Mouse (Mus musculus): ENCODE data around the gene Vip. TPM values are rescaled to one million over a fixed set of nuclear protein-coding genes. Genes with fewer than 3 reads are reported as not detected.

The Vip gene
- total RNA-seq, 1 experiment: not detected

DNA sequence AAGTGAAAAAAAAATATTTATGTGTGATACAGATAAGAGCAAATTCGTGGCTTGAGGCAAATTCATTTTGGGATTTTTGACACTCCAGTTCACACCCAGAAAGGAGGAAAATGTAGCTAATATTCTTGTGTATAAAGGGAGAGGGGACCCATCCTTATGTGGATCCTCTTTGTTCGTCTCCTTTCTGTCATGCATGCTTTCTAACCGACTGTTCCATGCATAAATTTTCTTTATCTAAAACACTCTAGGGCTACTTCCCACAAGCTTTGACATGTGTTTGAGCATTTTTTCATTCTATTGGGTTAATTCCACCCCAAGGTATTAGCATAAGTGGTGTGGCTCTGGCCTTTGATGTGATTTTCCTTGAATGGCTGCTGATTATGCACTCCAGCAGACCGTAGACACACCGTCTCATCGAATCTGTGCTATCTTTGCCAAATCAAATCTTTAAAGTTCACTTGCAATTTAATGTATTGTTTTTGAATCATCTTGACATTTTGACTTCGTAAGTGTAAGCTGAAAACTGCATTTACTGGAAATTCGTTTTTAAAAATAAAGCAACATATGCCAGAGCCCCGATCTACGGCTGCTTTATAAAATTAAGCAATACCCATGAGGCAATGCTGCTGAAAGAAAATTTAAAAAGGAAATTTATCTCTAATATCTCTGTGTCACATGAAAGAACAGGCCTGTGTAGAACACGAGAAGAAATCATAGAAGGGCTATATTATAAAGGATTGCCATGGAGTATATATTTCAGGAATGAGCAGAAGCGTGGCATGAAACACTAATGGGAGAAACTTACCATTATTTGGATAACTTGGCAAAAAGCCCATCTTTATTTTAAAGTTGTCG, 23.6 kb upstream of the Vip start:
- in situ Hi-C loops (cut with MboI; ENCODE audit: low sequenced_read_pairs in 2 of 2, unreplicated experiment in 2 of 2): no loop called here
- Histone ChIP-seq H3K4me1 (ENCODE audit: control insufficient read depth in 2 of 2, insufficient read depth in 2 of 2, low read length in 2 of 2, poor library complexity in 1 of 2) (no peaks in the 10 kb centered on the region), H3K9ac (ENCODE audit: insufficient read depth, low read depth, low read length, poor library complexity, severe bottlenecking) (no peak overlapping the region), H3K9me3 (ENCODE audit: control insufficient read depth, insufficient read depth, low read depth, low read length) (no peaks in the 10 kb centered on the region), H3K36me3 (ENCODE audit: control insufficient read depth, insufficient read depth, low read length, poor library complexity, severe bottlenecking) (no peaks in the 10 kb centered on the region), H3K4me3 (ENCODE audit: insufficient read depth in 1 of 2, low read depth in 1 of 2, low read length in 2 of 2, poor library complexity in 1 of 2, severe bottlenecking in 1 of 2) (no peak overlapping the region), H3K27ac (ENCODE audit: insufficient read depth, low read depth, low read length, poor library complexity, severe bottlenecking) (no peak overlapping the region)
- TF ChIP-seq HCFC1 (IDR thresholded peaks at IDR 0.05; ENCODE audit: borderline replicate concordance, insufficient read depth, low read length) (no peak), ZNF384 (IDR thresholded peaks at IDR 0.05; ENCODE audit: low read depth, low read length) (no peak), ZC3H11A (IDR thresholded peaks at IDR 0.05; ENCODE audit: borderline replicate concordance, low read depth, low read length) (no peak), CHD2 (IDR thresholded peaks at IDR 0.05; ENCODE audit: low read depth, low read length) (no peak), MAFK (IDR thresholded peaks at IDR 0.05; ENCODE audit: insufficient read depth, low read depth, low read length) (no peak)
- DNase-seq (ENCODE audit: low read depth, low spot score): no peak

- in situ Hi-C loops (cut with MboI; ENCODE audit: low sequenced_read_pairs in 2 of 2, unreplicated experiment in 2 of 2): no loop called here
- no peak for DNase-seq (ENCODE audit: low read depth, low spot score)
Observed at GRCm38 (mm10) chr10:5626268-5626667, 12.8 kb upstream of the Vip start.

DNA sequence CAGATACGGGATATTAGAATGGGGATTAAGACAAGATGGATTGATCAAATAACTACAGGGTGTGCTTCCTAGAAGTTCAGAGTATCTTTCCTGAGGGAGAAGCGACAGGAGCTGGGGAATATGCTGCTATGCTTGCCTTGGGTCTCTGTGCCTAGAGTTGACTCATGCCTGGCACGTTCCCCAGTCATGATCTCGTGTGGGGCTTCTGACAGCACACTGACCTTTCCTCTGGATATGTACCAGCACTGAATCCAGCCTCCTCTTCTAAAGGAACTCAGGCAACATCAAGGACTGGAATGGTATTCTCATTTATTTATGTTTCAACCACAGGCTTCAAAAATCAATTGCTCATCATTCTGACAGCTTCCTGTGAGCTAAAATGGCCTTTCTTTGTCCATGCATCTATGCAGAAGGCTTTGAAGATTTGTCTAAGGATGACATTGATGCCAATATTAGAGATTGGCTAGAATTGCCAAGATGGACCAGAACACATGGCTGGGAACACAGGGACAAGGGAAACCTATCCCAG, 5.3 kb upstream of the Vip start:
- no peak for DNase-seq (ENCODE audit: low read depth, low spot score)
- no peaks in the 10 kb centered on the region for H3K9me3 ChIP-seq (ENCODE audit: control insufficient read depth, insufficient read depth, low read depth, low read length)
- no peaks in the 10 kb centered on the region for H3K4me1 ChIP-seq (ENCODE audit: control insufficient read depth in 2 of 2, insufficient read depth in 2 of 2, low read length in 2 of 2, poor library complexity in 1 of 2)
- no peak overlapping the region for H3K4me3 ChIP-seq (ENCODE audit: insufficient read depth in 1 of 2, low read depth in 1 of 2, low read length in 2 of 2, poor library complexity in 1 of 2, severe bottlenecking in 1 of 2)
- no peak overlapping the region for H3K27ac ChIP-seq (ENCODE audit: insufficient read depth, low read depth, low read length, poor library complexity, severe bottlenecking)
- in situ Hi-C loops (cut with MboI; ENCODE audit: low sequenced_read_pairs in 2 of 2, unreplicated experiment in 2 of 2): no loop called here
- no peak overlapping the region for H3K9ac ChIP-seq (ENCODE audit: insufficient read depth, low read depth, low read length, poor library complexity, severe bottlenecking)
- no peaks in the 10 kb centered on the region for H3K36me3 ChIP-seq (ENCODE audit: control insufficient read depth, insufficient read depth, low read length, poor library complexity, severe bottlenecking)
- TF ChIP-seq HCFC1 (IDR thresholded peaks at IDR 0.05; ENCODE audit: borderline replicate concordance, insufficient read depth, low read length): no peak
- TF ChIP-seq CHD2 (IDR thresholded peaks at IDR 0.05; ENCODE audit: low read depth, low read length): no peak
- no peak for TF ChIP-seq ZC3H11A (IDR thresholded peaks at IDR 0.05; ENCODE audit: borderline replicate concordance, low read depth, low read length)
- TF ChIP-seq ZNF384 (IDR thresholded peaks at IDR 0.05; ENCODE audit: low read depth, low read length): no peak
- TF ChIP-seq MAFK (IDR thresholded peaks at IDR 0.05; ENCODE audit: insufficient read depth, low read depth, low read length): no peak

More at GRCm38 (mm10) chr10:5626268-5626667, 12.8 kb upstream of the Vip start:
- Histone ChIP-seq H3K9ac (ENCODE audit: insufficient read depth, low read depth, low read length, poor library complexity, severe bottlenecking) (no peak overlapping the region), H3K4me1 (ENCODE audit: control insufficient read depth in 2 of 2, insufficient read depth in 2 of 2, low read length in 2 of 2, poor library complexity in 1 of 2) (no peaks in the 10 kb centered on the region), H3K9me3 (ENCODE audit: control insufficient read depth, insufficient read depth, low read depth, low read length) (no peaks in the 10 kb centered on the region), H3K4me3 (ENCODE audit: insufficient read depth in 1 of 2, low read depth in 1 of 2, low read length in 2 of 2, poor library complexity in 1 of 2, severe bottlenecking in 1 of 2) (no peak overlapping the region), H3K27ac (ENCODE audit: insufficient read depth, low read depth, low read length, poor library complexity, severe bottlenecking) (no peak overlapping the region), H3K36me3 (ENCODE audit: control insufficient read depth, insufficient read depth, low read length, poor library complexity, severe bottlenecking) (no peaks in the 10 kb centered on the region)
- TF ChIP-seq ZC3H11A (IDR thresholded peaks at IDR 0.05; ENCODE audit: borderline replicate concordance, low read depth, low read length) (no peak), MAFK (IDR thresholded peaks at IDR 0.05; ENCODE audit: insufficient read depth, low read depth, low read length) (no peak), ZNF384 (IDR thresholded peaks at IDR 0.05; ENCODE audit: low read depth, low read length) (no peak), HCFC1 (IDR thresholded peaks at IDR 0.05; ENCODE audit: borderline replicate concordance, insufficient read depth, low read length) (no peak), CHD2 (IDR thresholded peaks at IDR 0.05; ENCODE audit: low read depth, low read length) (no peak)

DNA sequence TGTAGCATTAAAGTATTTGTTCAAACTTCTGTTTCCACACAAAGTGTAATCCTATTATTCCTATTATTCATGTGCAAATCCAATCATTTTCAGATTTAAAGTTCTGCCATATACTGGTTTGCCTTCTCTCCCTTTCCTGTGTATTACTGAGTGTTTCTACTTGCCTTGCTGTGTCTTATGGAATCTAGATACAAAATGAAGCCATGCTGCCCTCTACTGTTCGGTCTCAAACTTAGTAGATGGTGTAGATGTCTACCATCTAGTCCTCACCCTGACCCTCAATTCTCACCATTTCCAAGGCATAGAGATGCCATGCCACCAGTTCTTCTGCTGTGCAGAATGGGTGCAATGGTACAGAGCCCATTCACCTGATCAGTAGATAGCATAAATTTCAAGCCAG, 4.7 kb upstream of the Vip start:
- DNase-seq (ENCODE audit: low read depth, low spot score): peak; percentile 28
- in situ Hi-C loops (cut with MboI; ENCODE audit: low sequenced_read_pairs in 2 of 2, unreplicated experiment in 2 of 2): no loop called here
- no peaks in the 10 kb centered on the region for H3K9me3 ChIP-seq (ENCODE audit: control insufficient read depth, insufficient read depth, low read depth, low read length)
- H3K4me3 ChIP-seq (ENCODE audit: insufficient read depth in 1 of 2, low read depth in 1 of 2, low read length in 2 of 2, poor library complexity in 1 of 2, severe bottlenecking in 1 of 2): no peak overlapping the region
- no peak overlapping the region for H3K27ac ChIP-seq (ENCODE audit: insufficient read depth, low read depth, low read length, poor library complexity, severe bottlenecking)
- no peaks in the 10 kb centered on the region for H3K4me1 ChIP-seq (ENCODE audit: control insufficient read depth in 2 of 2, insufficient read depth in 2 of 2, low read length in 2 of 2, poor library complexity in 1 of 2)
- H3K36me3 ChIP-seq (ENCODE audit: control insufficient read depth, insufficient read depth, low read length, poor library complexity, severe bottlenecking): no peaks in the 10 kb centered on the region
- H3K9ac ChIP-seq (ENCODE audit: insufficient read depth, low read depth, low read length, poor library complexity, severe bottlenecking): no peak overlapping the region
- peak; percentile 14; the same call in 1 of the 2 replicates for TF ChIP-seq ZC3H11A (IDR thresholded peaks at IDR 0.05; ENCODE audit: borderline replicate concordance, low read depth, low read length)
- no peak for TF ChIP-seq ZNF384 (IDR thresholded peaks at IDR 0.05; ENCODE audit: low read depth, low read length)

Data from ES-E14 (cell line).